36 mouse cellular contexts compared by ENCODE assay signal in the genomic region with DNA sequence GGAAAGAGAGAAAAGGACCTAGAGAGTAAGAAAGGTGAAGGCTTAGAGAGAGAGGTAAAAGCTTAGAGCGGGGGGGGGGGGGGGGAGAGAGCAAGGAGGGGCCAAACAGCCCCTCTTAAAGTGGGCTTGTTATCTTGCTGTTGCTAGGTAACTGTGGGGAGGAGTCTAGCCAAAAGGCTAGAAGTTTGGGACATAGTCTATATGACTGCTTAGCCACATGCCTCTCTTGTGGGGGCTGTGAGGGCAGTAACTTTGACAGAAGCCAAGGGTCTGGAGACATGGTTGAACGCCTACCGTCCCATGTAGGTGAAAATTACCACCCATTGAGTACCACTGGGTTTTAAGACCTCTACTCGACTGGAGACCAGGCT. TPM values are rescaled to one million over a fixed set of nuclear protein-coding genes. Genes with fewer than 3 reads are reported as not detected.
"Had no signal": no experiment of that assay in that cellular context is flagged by ENCODE, and none has a peak within 500 bp of the region (broad histone marks: within the 10 kb centered on the region; RNA-seq: fewer than 3 reads in every experiment).

No protein-coding gene starts in this region.

- H3K4me1 ChIP-seq: heart, embryonic 13.5 days; heart, embryonic 15.5 days; hindbrain, embryonic 13.5 days; hindbrain, embryonic 15.5 days; kidney, embryonic 15.5 days; limb, embryonic 13.5 days; limb, embryonic 15.5 days had no signal

- DNase-seq: gastrocnemius, postnatal 14 days; gastrocnemius, postnatal 36 days; heart, adult 2 months; heart, postnatal 14 days; heart, postnatal 36 days; kidney, adult 11 months; kidney, adult 2 months; kidney, adult 9 months; kidney, postnatal 14 days; kidney, postnatal 36 days; layer of hippocampus, adult 9-11 months; layer of hippocampus, postnatal 36 days; left cerebral cortex, postnatal 4 days had no signal

- H3K9ac ChIP-seq: heart, embryonic 13.5 days; heart, embryonic 15.5 days; hindbrain, embryonic 13.5 days; hindbrain, embryonic 15.5 days; kidney, embryonic 15.5 days; limb, embryonic 13.5 days; limb, embryonic 15.5 days had no signal

- H3K4me3 ChIP-seq: heart, adult 2 months; heart, embryonic 13.5 days; heart, embryonic 15.5 days; hindbrain, embryonic 13.5 days; hindbrain, embryonic 15.5 days; kidney, embryonic 15.5 days; limb, embryonic 13.5 days; limb, embryonic 15.5 days had no signal

- ATAC-seq: hindbrain, postnatal 0 days had no signal

- H3K9me3 ChIP-seq: heart, embryonic 13.5 days; heart, embryonic 15.5 days; hindbrain, embryonic 13.5 days; hindbrain, embryonic 15.5 days; kidney, embryonic 15.5 days; limb, embryonic 13.5 days; limb, embryonic 15.5 days had no signal

- H3K4me2 ChIP-seq: heart, embryonic 11.5 days; heart, embryonic 13.5 days; heart, embryonic 15.5 days; hindbrain, embryonic 13.5 days; hindbrain, embryonic 15.5 days; kidney, embryonic 15.5 days; limb, embryonic 13.5 days; limb, embryonic 15.5 days had no signal

- H3K27ac ChIP-seq: heart, adult 2 months; heart, embryonic 13.5 days; heart, embryonic 15.5 days; hindbrain, embryonic 13.5 days; hindbrain, embryonic 15.5 days; hindbrain, postnatal 0 days; kidney, embryonic 15.5 days; kidney, postnatal 0 days; limb, embryonic 13.5 days; limb, embryonic 15.5 days had no signal

- H3K27me3 ChIP-seq: heart, embryonic 13.5 days; heart, embryonic 15.5 days; hindbrain, embryonic 13.5 days; hindbrain, embryonic 15.5 days; kidney, embryonic 15.5 days; limb, embryonic 13.5 days; limb, embryonic 15.5 days had no signal

- H3K36me3 ChIP-seq: heart, embryonic 13.5 days; heart, embryonic 15.5 days; hindbrain, embryonic 13.5 days; hindbrain, embryonic 15.5 days; kidney, embryonic 15.5 days; limb, embryonic 13.5 days; limb, embryonic 15.5 days had no signal

RNA-seq across cellular contexts. Expression of a gene that starts 42.7 kb away (rescaled TPM):
- total RNA-seq: gastrocnemius, adult 8-10 months; gastrocnemius, postnatal 14 days; gastrocnemius, postnatal 36 days; heart, adult 2 months; heart, postnatal 14 days; heart, postnatal 36 days; hematopoietic stem cell, adult 5-6 weeks; hindbrain, postnatal 0 days; layer of hippocampus, adult 8-10 months; layer of hippocampus, postnatal 36 days; left cerebral cortex, adult 18-20 months; left cerebral cortex, postnatal 10 days; left cerebral cortex, postnatal 25 days; left cerebral cortex, postnatal 4 days had no signal
- polyA plus RNA-seq: frontal cortex, adult 2 months; gonadal fat pad, adult 2 months; heart, adult 2 months; heart, embryonic 11.5 days; heart, embryonic 13.5 days; heart, embryonic 15.5 days; heart, postnatal 0 days; hindbrain, embryonic 11.5 days; hindbrain, embryonic 13.5 days; hindbrain, embryonic 15.5 days; intestine, embryonic 16.5 days; kidney, embryonic 15.5 days; kidney, postnatal 0 days; limb, embryonic 11.5 days; liver, embryonic 16.5 days had no signal
